Mouse (Mus musculus): ENCODE measurements around the gene Kcnn3. TPM values are rescaled to one million over a fixed set of nuclear protein-coding genes. Genes with fewer than 3 reads are reported as not detected.

Kcnn3 gene
- polyA plus RNA-seq, 1 experiment from 2014 or later: 1.3 TPM

GRCm38 (mm10) chr3:89588436-89588835 lies 68.5 kb downstream of the Kcnn3 start:
- WGBS: 87% methylated on average over 11 of the region's 11 CpGs
- H3K36me3 ChIP-seq (ENCODE audit: control insufficient read depth, insufficient read depth, low read length): no peaks in the 10 kb centered on the region
- H3K4me1 ChIP-seq (ENCODE audit: control insufficient read depth, insufficient read depth, low read length): no peaks in the 10 kb centered on the region
- DNase-seq (ENCODE audit: low spot score, missing footprints): no peak
- H3K27me3 ChIP-seq (ENCODE audit: control insufficient read depth, insufficient read depth, low read length): no peaks in the 10 kb centered on the region
- no peak overlapping the region for H3K4me2 ChIP-seq
- H3K27ac ChIP-seq (ENCODE audit: low read depth, low read length): no peak overlapping the region
- no peaks in the 10 kb centered on the region for H3K9me3 ChIP-seq (ENCODE audit: control insufficient read depth, low read length)
- no peak overlapping the region for H3K9ac ChIP-seq (ENCODE audit: low read length)
- H3K4me3 ChIP-seq (ENCODE audit: low read depth, low read length): no peak overlapping the region
- ATAC-seq (ENCODE audit: low FRiP score): no peak

GRCm38 (mm10) chr3:89589321-89589720 lies 69.4 kb downstream of the Kcnn3 start:
- H3K9ac ChIP-seq (ENCODE audit: low read length): no peak overlapping the region
- H3K4me1 ChIP-seq (ENCODE audit: control insufficient read depth, insufficient read depth, low read length): no peaks in the 10 kb centered on the region

GRCm38 (mm10) chr3:89590386-89590785 lies 70.4 kb downstream of the Kcnn3 start:
- H3K4me1 ChIP-seq (ENCODE audit: control insufficient read depth, insufficient read depth, low read length): no peaks in the 10 kb centered on the region
- no peak overlapping the region for H3K4me3 ChIP-seq (ENCODE audit: low read depth, low read length)
- DNase-seq (ENCODE audit: low spot score, missing footprints) (no peak), ATAC-seq (ENCODE audit: low FRiP score) (no peak)
- no peak overlapping the region for H3K27ac ChIP-seq (ENCODE audit: low read depth, low read length)
- no peak overlapping the region for H3K9ac ChIP-seq (ENCODE audit: low read length)
- H3K27me3 ChIP-seq (ENCODE audit: control insufficient read depth, insufficient read depth, low read length): no peaks in the 10 kb centered on the region
- no peaks in the 10 kb centered on the region for H3K36me3 ChIP-seq (ENCODE audit: control insufficient read depth, insufficient read depth, low read length)
- H3K9me3 ChIP-seq (ENCODE audit: control insufficient read depth, low read length): no peaks in the 10 kb centered on the region
- WGBS: 78% methylated on average over 4 of the region's 4 CpGs
- H3K4me2 ChIP-seq: no peak overlapping the region

More at GRCm38 (mm10) chr3:89589321-89589720, 69.4 kb downstream of the Kcnn3 start:
- ATAC-seq (ENCODE audit: low FRiP score): no peak
- no peaks in the 10 kb centered on the region for H3K36me3 ChIP-seq (ENCODE audit: control insufficient read depth, insufficient read depth, low read length)
- H3K27ac ChIP-seq (ENCODE audit: low read depth, low read length): no peak overlapping the region
- DNase-seq (ENCODE audit: low spot score, missing footprints): no peak
- H3K27me3 ChIP-seq (ENCODE audit: control insufficient read depth, insufficient read depth, low read length): no peaks in the 10 kb centered on the region
- no peak overlapping the region for H3K4me2 ChIP-seq
- H3K9me3 ChIP-seq (ENCODE audit: control insufficient read depth, low read length): no peaks in the 10 kb centered on the region
- 72% methylated on average over 3 of the region's 3 CpGs for WGBS
- H3K4me3 ChIP-seq (ENCODE audit: low read depth, low read length): no peak overlapping the region

GRCm38 (mm10) chr3:89591461-89591860 lies 71.5 kb downstream of the Kcnn3 start:
- Histone ChIP-seq H3K9ac (ENCODE audit: low read length) (no peak overlapping the region), H3K27ac (ENCODE audit: low read depth, low read length) (no peak overlapping the region), H3K9me3 (ENCODE audit: control insufficient read depth, low read length) (no peaks in the 10 kb centered on the region), H3K36me3 (ENCODE audit: control insufficient read depth, insufficient read depth, low read length) (no peaks in the 10 kb centered on the region), H3K4me2 (no peak overlapping the region), H3K27me3 (ENCODE audit: control insufficient read depth, insufficient read depth, low read length) (no peaks in the 10 kb centered on the region), H3K4me3 (ENCODE audit: low read depth, low read length) (no peak overlapping the region), H3K4me1 (ENCODE audit: control insufficient read depth, insufficient read depth, low read length) (no peaks in the 10 kb centered on the region)
- no peak for ATAC-seq (ENCODE audit: low FRiP score)
- 61% methylated on average over 3 of the region's 3 CpGs for WGBS
- no peak for DNase-seq (ENCODE audit: low spot score, missing footprints)

- WGBS: 60% methylated on average over 11 of the region's 11 CpGs
- DNase-seq (ENCODE audit: low spot score, missing footprints) (no peak), ATAC-seq (ENCODE audit: low FRiP score) (no peak)
- Histone ChIP-seq H3K27me3 (ENCODE audit: control insufficient read depth, insufficient read depth, low read length) (no peaks in the 10 kb centered on the region), H3K9ac (ENCODE audit: low read length) (no peak overlapping the region), H3K4me2 (no peak overlapping the region), H3K27ac (ENCODE audit: low read depth, low read length) (no peak overlapping the region), H3K4me3 (ENCODE audit: low read depth, low read length) (no peak overlapping the region), H3K36me3 (ENCODE audit: control insufficient read depth, insufficient read depth, low read length) (no peaks in the 10 kb centered on the region), H3K9me3 (ENCODE audit: control insufficient read depth, low read length) (no peaks in the 10 kb centered on the region), H3K4me1 (ENCODE audit: control insufficient read depth, insufficient read depth, low read length) (no peaks in the 10 kb centered on the region)
These were observed 72.8 kb downstream of the Kcnn3 start for GRCm38 (mm10) chr3:89592809-89593208.

GRCm38 (mm10) chr3:89593524-89593923 lies 73.6 kb downstream of the Kcnn3 start:
- Histone ChIP-seq H3K27me3 (ENCODE audit: control insufficient read depth, insufficient read depth, low read length) (no peaks in the 10 kb centered on the region), H3K4me1 (ENCODE audit: control insufficient read depth, insufficient read depth, low read length) (no peaks in the 10 kb centered on the region), H3K36me3 (ENCODE audit: control insufficient read depth, insufficient read depth, low read length) (no peaks in the 10 kb centered on the region), H3K9ac (ENCODE audit: low read length) (no peak overlapping the region), H3K9me3 (ENCODE audit: control insufficient read depth, low read length) (no peaks in the 10 kb centered on the region), H3K4me3 (ENCODE audit: low read depth, low read length) (no peak overlapping the region), H3K27ac (ENCODE audit: low read depth, low read length) (no peak overlapping the region), H3K4me2 (no peak overlapping the region)
- no peak for DNase-seq (ENCODE audit: low spot score, missing footprints)
- 63% methylated on average over 10 of the region's 10 CpGs for WGBS
- ATAC-seq (ENCODE audit: low FRiP score): no peak

- no peak overlapping the region for H3K9ac ChIP-seq (ENCODE audit: low read length)
- no peak overlapping the region for H3K4me2 ChIP-seq
- ATAC-seq (ENCODE audit: low FRiP score) (no peak), DNase-seq (ENCODE audit: low spot score, missing footprints) (no peak)
- H3K4me1 ChIP-seq (ENCODE audit: control insufficient read depth, insufficient read depth, low read length): no peaks in the 10 kb centered on the region
- H3K27ac ChIP-seq (ENCODE audit: low read depth, low read length): no peak overlapping the region
- no peaks in the 10 kb centered on the region for H3K36me3 ChIP-seq (ENCODE audit: control insufficient read depth, insufficient read depth, low read length)
- 86% methylated on average over 7 of the region's 7 CpGs for WGBS
- no peaks in the 10 kb centered on the region for H3K27me3 ChIP-seq (ENCODE audit: control insufficient read depth, insufficient read depth, low read length)
- no peaks in the 10 kb centered on the region; the same call in 1 of the 2 replicates for H3K9me3 ChIP-seq (ENCODE audit: control insufficient read depth, low read length)
- no peak overlapping the region for H3K4me3 ChIP-seq (ENCODE audit: low read depth, low read length)
These were observed 78.4 kb downstream of the Kcnn3 start for GRCm38 (mm10) chr3:89598361-89598760.

GRCm38 (mm10) chr3:89598967-89599366 lies 79.0 kb downstream of the Kcnn3 start:
- WGBS: 92% methylated on average over 7 of the region's 7 CpGs
- no peaks in the 10 kb centered on the region for H3K36me3 ChIP-seq (ENCODE audit: control insufficient read depth, insufficient read depth, low read length)
- H3K4me2 ChIP-seq: no peak overlapping the region

GRCm38 (mm10) chr3:89601060-89601459 lies 81.1 kb downstream of the Kcnn3 start:
- DNase-seq (ENCODE audit: low spot score, missing footprints) (no peak), ATAC-seq (ENCODE audit: low FRiP score) (no peak)
- no peak overlapping the region for H3K4me2 ChIP-seq
- WGBS: 47% methylated on average over 7 of the region's 7 CpGs
- H3K4me1 ChIP-seq (ENCODE audit: control insufficient read depth, insufficient read depth, low read length): peaks cover 11% of the 10 kb centered on the region; the same call in 1 of the 2 replicates
- H3K9me3 ChIP-seq (ENCODE audit: control insufficient read depth, low read length): no peaks in the 10 kb centered on the region; the same call in 1 of the 2 replicates
- H3K27ac ChIP-seq (ENCODE audit: low read depth, low read length): no peak overlapping the region
- H3K36me3 ChIP-seq (ENCODE audit: control insufficient read depth, insufficient read depth, low read length): no peaks in the 10 kb centered on the region
- no peak overlapping the region for H3K4me3 ChIP-seq (ENCODE audit: low read depth, low read length)
- H3K9ac ChIP-seq (ENCODE audit: low read length): no peak overlapping the region
- H3K27me3 ChIP-seq (ENCODE audit: control insufficient read depth, insufficient read depth, low read length): no peaks in the 10 kb centered on the region

More at GRCm38 (mm10) chr3:89598967-89599366, 79.0 kb downstream of the Kcnn3 start:
- Histone ChIP-seq H3K9me3 (ENCODE audit: control insufficient read depth, low read length) (no peaks in the 10 kb centered on the region; the same call in 1 of the 2 replicates), H3K27ac (ENCODE audit: low read depth, low read length) (no peak overlapping the region), H3K4me1 (ENCODE audit: control insufficient read depth, insufficient read depth, low read length) (peaks cover 2% of the 10 kb centered on the region; the same call in 1 of the 2 replicates), H3K9ac (ENCODE audit: low read length) (no peak overlapping the region), H3K27me3 (ENCODE audit: control insufficient read depth, insufficient read depth, low read length) (no peaks in the 10 kb centered on the region), H3K4me3 (ENCODE audit: low read depth, low read length) (no peak overlapping the region)
- no peak for DNase-seq (ENCODE audit: low spot score, missing footprints)
- no peak for ATAC-seq (ENCODE audit: low FRiP score)

Measured in midbrain, embryonic 11.5 days (tissue).